Mouse (Mus musculus) olfactory bulb, adult 2 months (tissue): Measurements from ENCODE around the gene Actn3.

Experiments used
- CTCF ChIP-seq: fragments of 200-500 bp; IDR thresholded peaks from 2 replicates; pipeline ENCODE4 v1.5.1; 2012; ENCODE audit warnings: low read depth, mild to moderate bottlenecking, low read length, moderate library complexity; ENCODE audit not compliant: insufficient read depth
- POLR2A ChIP-seq: fragments of 200-500 bp; IDR thresholded peaks from 2 replicates; pipeline ENCODE4 v1.6.1; 2012; ENCODE audit warnings: mild to moderate bottlenecking, low read depth, low read length, moderate library complexity; ENCODE audit not compliant: insufficient read depth

DNA sequence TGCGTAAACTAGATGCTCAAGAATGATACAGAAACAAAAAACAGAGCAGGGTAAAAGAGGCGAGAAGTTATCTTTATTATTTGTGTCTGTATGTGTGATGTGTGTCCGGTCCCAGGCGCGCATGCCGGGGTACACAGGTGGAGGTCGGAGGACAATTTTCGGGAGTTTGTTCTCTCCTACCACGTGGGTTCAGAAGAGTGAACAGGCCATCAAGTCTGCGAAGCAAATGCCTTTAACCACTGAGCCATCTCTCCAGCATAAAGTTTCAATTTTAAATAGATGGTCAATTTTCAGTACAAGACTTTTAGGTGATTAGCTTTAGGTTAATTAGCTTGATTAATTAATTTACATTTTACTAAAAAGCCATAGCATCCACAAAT lies 1.6 kb upstream of the Actn3 start:
- TF ChIP-seq POLR2A (no peak), CTCF (no peak)
